Mouse (Mus musculus) stomach, embryonic 15.5 days (tissue): Measurements from ENCODE around the gene Syne3. TPM values are rescaled to one million over a fixed set of nuclear protein-coding genes. Genes with fewer than 3 reads are reported as not detected.
A peak's percentile ranks its signal among the peaks of the same experiment; 100 is the strongest.

Experiments used
- ATAC-seq: fragments of 200-750 bp; cut with Nextera tagmentation; 2 replicates; pipeline ENCODE4 v1.8.0; 2017; ENCODE audit warnings: low read depth, moderate number of reproducible peaks, moderate TSS enrichment; ENCODE audit not compliant: insufficient read depth, low FRiP score
- H3K27ac ChIP-seq: fragments of 300-500 bp; sonication (generic); 2 replicates; pipeline ENCODE4 v1.5.1; 2015; ENCODE audit warnings: mild to moderate bottlenecking, inconsistent platforms
- H3K27me3 ChIP-seq: fragments of 300-500 bp; sonication (generic); replicated peaks from 2 replicates; pipeline ENCODE4 v1.6.1; 2015; ENCODE audit warnings: inconsistent platforms
- H3K36me3 ChIP-seq: fragments of 300-500 bp; sonication (generic); 2 replicates; pipeline ENCODE4 v1.6.1; 2015; ENCODE audit warnings: inconsistent platforms
- H3K4me1 ChIP-seq: fragments of 300-500 bp; sonication (generic); 2 replicates; pipeline ENCODE4 v1.6.1; 2015; ENCODE audit warnings: inconsistent platforms
- H3K4me2 ChIP-seq: fragments of 300-500 bp; sonication (generic); 2 replicates; pipeline ENCODE4 v1.6.1; 2015; ENCODE audit warnings: mild to moderate bottlenecking, inconsistent platforms
- H3K4me3 ChIP-seq: fragments of 300-500 bp; sonication (generic); replicated peaks from 2 replicates; pipeline ENCODE4 v1.5.1; 2015; ENCODE audit warnings: inconsistent platforms
- H3K9ac ChIP-seq: fragments of 300-500 bp; sonication (generic); 2 replicates; pipeline ENCODE4 v1.6.1; 2015; ENCODE audit warnings: inconsistent platforms
- H3K9me3 ChIP-seq: fragments of 300-500 bp; sonication (generic); 2 replicates; pipeline ENCODE4 v1.6.1; 2016; ENCODE audit warnings: inconsistent platforms
- WGBS: fragments of 180-500 bp; shearing (Covaris S2); methylation state at CpG from one replicate; pipeline ENCODE4 v1.1.7; 2015; 5-methylcytosine and 5-hydroxymethylcytosine counted together
- polyA plus RNA-seq: library from polyadenylated mRNA; unstranded; fragments of >200 nt; fragmentation: Nextera tagmentation; extraction: Ambion mirVana; gene quantifications from 2 replicates; pipeline ENCODE4 v1.2.1, GENCODE M21; 2015

Gene Syne3
- polyA plus RNA-seq, 1 experiment from 2014 or later: 0.99 TPM

DNA sequence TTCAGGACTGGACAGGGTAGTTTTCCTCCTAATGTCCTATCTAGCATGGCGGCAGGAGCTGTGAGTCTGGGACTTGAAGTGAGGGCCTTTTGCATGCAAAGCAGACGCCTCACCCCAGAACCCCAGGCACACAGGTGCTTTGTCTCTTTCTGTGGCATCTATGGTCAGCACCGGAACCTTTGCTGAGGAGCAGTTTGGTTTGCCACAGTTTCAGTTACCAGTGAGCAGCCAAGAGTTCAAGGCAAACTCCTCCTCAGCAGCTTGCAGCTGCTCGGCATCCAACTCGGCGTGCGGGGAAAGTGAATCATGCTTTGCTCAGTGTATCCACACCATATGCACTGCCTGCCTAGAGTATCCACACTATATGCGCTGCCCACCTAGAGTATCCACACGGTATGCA, 13.2 kb upstream of the Syne3 start:
- H3K4me1 ChIP-seq: no peaks in the 10 kb centered on the region
- WGBS: 94% methylated on average over 9 of the region's 9 CpGs
- no peak overlapping the region for H3K9ac ChIP-seq
- no peaks in the 10 kb centered on the region for H3K36me3 ChIP-seq
- no peak overlapping the region for H3K4me2 ChIP-seq
- H3K27me3 ChIP-seq: no peaks in the 10 kb centered on the region
- H3K9me3 ChIP-seq: no peaks in the 10 kb centered on the region
- H3K4me3 ChIP-seq: no peak overlapping the region
- H3K27ac ChIP-seq: no peak overlapping the region
- ATAC-seq: no peak

DNA sequence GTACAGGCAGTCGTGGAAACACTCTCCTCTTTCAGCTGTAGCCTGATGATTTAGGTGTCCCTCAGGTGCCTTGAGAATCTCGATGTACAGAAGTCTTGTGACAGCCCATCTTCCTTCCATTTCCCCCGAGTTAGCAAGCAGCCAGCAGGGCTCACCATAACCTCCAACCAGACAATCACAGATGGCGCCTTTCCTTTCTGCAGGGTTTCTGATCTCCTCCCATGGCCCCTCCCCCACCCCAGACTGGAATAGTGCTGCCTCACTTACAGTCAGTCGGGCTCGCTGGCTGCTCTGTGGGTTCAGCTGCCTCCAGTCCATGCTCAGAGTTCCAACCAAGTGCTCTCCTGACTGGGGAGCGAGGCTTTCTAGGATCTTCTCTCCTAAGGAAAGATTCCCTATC, 12.5 kb upstream of the Syne3 start:
- no peaks in the 10 kb centered on the region for H3K27me3 ChIP-seq
- WGBS: 51% methylated on average over 7 of the region's 7 CpGs

DNA sequence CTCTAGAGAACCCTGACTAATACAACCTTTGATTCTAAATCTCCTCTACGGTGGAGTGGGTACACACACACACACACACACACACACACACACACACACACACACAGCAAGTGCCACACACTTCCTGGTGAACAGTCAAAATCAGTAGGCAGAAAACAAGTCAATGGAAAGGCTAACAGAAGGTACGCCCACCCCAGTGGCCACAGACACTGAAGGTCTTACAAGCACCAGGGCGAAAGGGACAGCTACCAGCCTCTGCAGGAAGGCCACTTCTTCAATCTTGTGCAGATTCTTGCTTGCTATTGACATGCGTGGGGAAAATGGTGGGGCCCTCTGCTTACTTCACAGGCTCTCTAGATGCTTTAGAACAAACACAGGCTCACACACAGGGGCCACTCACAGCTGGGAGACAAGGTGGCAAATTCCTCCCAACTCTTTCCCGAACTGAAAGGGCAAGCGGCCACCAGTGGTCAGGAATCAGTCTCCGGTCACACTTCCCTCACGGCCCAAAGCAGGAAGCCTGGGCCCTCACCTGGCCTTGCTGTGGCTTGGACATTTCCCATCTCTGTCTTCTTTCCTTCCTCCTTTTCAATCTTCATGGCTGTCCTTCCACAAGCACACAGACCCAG, 11.9 kb upstream of the Syne3 start:
- Histone ChIP-seq H3K4me1 (no peaks in the 10 kb centered on the region), H3K9me3 (no peaks in the 10 kb centered on the region), H3K27me3 (no peaks in the 10 kb centered on the region), H3K4me3 (no peak overlapping the region), H3K9ac (no peak overlapping the region), H3K4me2 (no peak overlapping the region), H3K36me3 (no peaks in the 10 kb centered on the region), H3K27ac (no peak overlapping the region)
- no peak for ATAC-seq
- 67% methylated on average over 8 of the region's 8 CpGs for WGBS

More for the DNA sequence above, 12.5 kb upstream of the Syne3 start:
- Histone ChIP-seq H3K4me3 (no peak overlapping the region), H3K9ac (no peak overlapping the region), H3K4me2 (no peak overlapping the region), H3K27ac (no peak overlapping the region), H3K4me1 (no peaks in the 10 kb centered on the region), H3K9me3 (no peaks in the 10 kb centered on the region), H3K36me3 (no peaks in the 10 kb centered on the region)
- no peak for ATAC-seq

DNA sequence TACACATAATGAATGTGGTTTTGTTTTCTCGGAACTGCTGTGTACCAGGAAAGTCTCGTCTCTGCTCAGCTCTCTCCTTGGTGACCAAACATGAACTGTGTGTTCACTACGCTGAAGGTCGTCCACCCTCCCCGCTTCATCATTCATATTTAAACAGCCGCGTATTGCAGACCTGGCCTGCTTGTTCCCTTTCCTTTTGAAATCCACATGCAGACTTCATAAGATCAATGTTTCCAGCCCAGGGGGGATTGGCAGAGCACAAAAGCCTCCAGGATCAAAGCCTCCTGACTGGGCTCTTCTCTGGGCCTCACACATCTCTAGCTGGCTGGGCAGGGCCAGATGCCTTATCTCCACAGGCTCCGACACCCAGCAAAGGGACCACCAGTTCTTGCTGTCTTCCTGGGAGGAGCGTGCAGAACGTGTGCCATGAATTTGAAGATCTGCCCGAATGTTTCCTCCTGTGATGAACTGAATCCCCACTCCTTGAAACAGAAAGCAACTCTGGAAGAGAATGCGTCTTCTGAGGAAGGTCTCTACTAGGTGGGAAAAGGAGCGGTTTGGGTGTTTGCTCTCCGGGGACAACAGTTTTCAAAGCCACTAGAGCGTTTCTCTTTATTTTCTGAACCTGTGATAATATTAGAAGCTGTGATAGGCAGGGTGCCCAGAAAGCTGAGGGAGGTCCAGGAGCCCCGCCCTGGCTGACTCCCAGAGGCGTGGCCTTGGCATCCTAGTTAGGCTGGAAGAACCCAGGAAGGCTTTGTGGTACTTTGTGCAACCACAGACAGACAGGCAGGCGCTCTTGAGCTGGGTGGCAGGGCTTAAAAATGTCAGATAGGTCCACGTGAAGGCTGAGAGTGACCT, 10.0 kb upstream of the Syne3 start:
- no peaks in the 10 kb centered on the region for H3K36me3 ChIP-seq
- H3K4me3 ChIP-seq: no peak overlapping the region
- H3K27ac ChIP-seq: peak overlapping the region; percentile 68
- H3K9ac ChIP-seq: no peak overlapping the region
- WGBS: 42% methylated on average over 19 of the region's 19 CpGs
- H3K9me3 ChIP-seq: no peaks in the 10 kb centered on the region
- no peaks in the 10 kb centered on the region for H3K4me1 ChIP-seq
- H3K4me2 ChIP-seq: peak overlapping the region; percentile 40
- H3K27me3 ChIP-seq: no peaks in the 10 kb centered on the region
- peak; percentile 86 for ATAC-seq

DNA sequence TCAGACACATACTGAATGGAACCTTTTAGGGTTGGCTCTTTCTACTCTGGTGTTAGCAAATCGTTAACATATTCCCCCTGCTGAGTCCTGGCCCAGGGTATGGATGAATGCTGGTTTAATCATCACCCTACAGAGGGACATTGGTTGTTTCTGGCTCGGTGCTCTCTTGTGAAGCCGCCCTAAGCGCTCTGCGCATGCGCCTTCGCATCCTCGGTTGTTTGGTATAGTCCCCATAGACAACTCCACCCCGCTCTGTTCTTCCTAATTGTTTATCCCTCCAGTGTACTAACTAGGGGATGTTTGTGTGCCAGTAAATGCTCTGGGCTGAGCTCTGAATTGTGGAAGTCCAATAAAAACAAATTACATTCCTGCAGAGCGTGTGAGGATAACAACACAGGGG, 7.0 kb upstream of the Syne3 start:
- H3K4me1 ChIP-seq: 0 out of 2 replicates have a peak, but pooled peaks cover 6% of the 10 kb centered on the region
- no peak overlapping the region for H3K27ac ChIP-seq
- H3K36me3 ChIP-seq: no peaks in the 10 kb centered on the region
- ATAC-seq: no peak
- 78% methylated on average over 10 of the region's 10 CpGs for WGBS
- H3K4me2 ChIP-seq: no peak overlapping the region
- H3K4me3 ChIP-seq: no peak overlapping the region
- H3K9ac ChIP-seq: no peak overlapping the region
- H3K9me3 ChIP-seq: no peaks in the 10 kb centered on the region
- H3K27me3 ChIP-seq: no peaks in the 10 kb centered on the region

DNA sequence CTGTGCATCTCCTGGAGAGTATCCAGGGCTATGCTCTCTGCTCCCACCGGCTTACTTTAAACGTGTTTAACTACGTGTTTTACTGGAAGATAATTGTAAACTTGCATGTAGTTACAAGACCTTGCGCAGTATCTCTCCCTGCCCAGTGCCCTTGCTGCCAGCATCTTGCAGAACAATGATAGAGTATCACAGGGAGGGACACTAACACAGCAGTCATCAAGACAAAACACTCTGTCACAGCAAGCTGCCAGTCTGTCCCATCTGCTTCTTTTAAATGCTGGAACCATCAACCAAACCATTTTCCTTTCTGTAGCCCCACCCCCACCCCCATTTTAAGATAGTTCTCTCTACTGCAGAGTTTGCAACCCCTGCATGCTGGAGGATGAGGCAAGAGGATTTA, 6.6 kb upstream of the Syne3 start:
- H3K27me3 ChIP-seq: no peaks in the 10 kb centered on the region
- no peaks in the 10 kb centered on the region for H3K36me3 ChIP-seq
- 0 out of 2 replicates have a peak, but pooled peaks cover 6% of the 10 kb centered on the region for H3K4me1 ChIP-seq
- ATAC-seq: no peak
- H3K9ac ChIP-seq: no peak overlapping the region
- H3K27ac ChIP-seq: no peak overlapping the region
- no peak overlapping the region for H3K4me3 ChIP-seq
- 57% methylated on average over 4 of the region's 4 CpGs for WGBS
- no peaks in the 10 kb centered on the region for H3K9me3 ChIP-seq
- H3K4me2 ChIP-seq: no peak overlapping the region

DNA sequence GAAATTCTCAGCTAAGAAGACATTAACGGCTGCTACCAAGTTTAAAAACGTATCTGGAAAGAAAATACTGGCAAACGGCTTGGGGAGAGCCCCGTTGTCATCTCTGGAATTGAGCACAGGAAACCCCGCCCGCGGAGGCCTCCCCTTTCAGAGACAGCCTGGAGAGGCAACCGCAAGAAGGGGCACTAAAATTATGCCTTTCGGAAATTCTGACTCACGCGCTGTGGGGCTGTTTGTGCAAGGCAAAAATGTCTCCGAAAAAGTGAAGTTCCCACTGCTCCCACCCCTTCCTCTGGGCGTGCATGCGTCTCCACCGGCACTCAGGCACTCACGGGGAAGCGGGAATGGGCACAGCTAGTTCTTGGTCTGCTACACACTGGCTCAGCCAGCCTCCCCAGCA, 3.5 kb upstream of the Syne3 start:
- Histone ChIP-seq H3K4me3 (no peak overlapping the region), H3K4me1 (peaks cover 24% of the 10 kb centered on the region), H3K27ac (peak overlapping the region; percentile 18; the same call in 1 of the 2 replicates), H3K36me3 (no peaks in the 10 kb centered on the region), H3K27me3 (0 out of 2 replicates have a peak, but pooled peaks cover 11% of the 10 kb centered on the region), H3K9me3 (no peaks in the 10 kb centered on the region), H3K4me2 (peak overlapping the region; percentile 43), H3K9ac (no peak overlapping the region)
- WGBS: 16% methylated on average over 17 of the region's 17 CpGs
- no peak for ATAC-seq

DNA sequence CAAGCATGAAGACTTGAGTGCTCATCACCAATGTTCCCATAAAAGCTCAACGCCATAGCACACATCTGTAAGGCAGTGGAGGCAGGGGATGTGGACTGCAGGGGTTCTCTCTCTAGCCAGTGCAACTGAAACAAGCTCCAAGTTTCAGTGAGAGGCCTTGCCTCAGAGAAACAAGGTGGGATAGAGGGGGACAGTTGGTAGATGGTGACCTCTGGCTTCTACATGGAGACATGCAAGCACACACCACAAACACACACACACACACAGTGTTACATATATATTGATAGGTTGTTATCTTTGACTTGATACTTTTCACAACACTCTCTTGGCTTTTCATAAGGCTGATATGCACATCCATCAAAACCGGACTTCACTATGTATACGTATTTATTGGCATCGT, 2.7 kb upstream of the Syne3 start:
- Histone ChIP-seq H3K4me1 (peaks cover 24% of the 10 kb centered on the region), H3K27ac (no peak overlapping the region), H3K4me3 (no peak overlapping the region), H3K9me3 (no peaks in the 10 kb centered on the region), H3K27me3 (0 out of 2 replicates have a peak, but pooled peaks cover 19% of the 10 kb centered on the region), H3K4me2 (no peak overlapping the region), H3K36me3 (no peaks in the 10 kb centered on the region), H3K9ac (no peak overlapping the region)
- 80% methylated on average over 4 of the region's 4 CpGs for WGBS
- no peak for ATAC-seq

DNA sequence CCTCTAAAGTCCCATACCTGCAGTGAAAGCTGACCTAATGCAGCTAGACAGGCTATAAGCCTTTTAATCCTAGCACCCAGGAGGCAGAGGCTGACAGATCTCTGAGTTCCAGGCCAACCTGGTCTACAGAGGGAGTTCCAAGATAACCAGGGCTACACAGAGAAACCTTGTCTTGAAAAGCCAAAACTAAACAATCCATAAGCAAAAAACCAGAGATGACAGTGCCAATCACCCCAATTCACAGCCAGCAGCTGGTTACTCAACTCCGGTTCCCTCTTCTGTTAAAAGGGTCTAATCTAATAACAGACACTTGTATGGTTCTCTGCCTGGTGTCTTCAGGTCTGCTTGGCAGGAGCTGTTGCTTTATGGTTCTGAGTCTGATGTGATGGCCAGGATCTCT, 2.0 kb upstream of the Syne3 start:
- Histone ChIP-seq H3K9me3 (no peaks in the 10 kb centered on the region), H3K27ac (no peak overlapping the region), H3K4me2 (no peak overlapping the region), H3K4me3 (no peak overlapping the region), H3K9ac (no peak overlapping the region), H3K4me1 (peaks cover 24% of the 10 kb centered on the region), H3K27me3 (0 out of 2 replicates have a peak, but pooled peaks cover 21% of the 10 kb centered on the region), H3K36me3 (no peaks in the 10 kb centered on the region)
- WGBS: 82% methylated on average over 1 of the region's 1 CpGs
- no peak for ATAC-seq

DNA sequence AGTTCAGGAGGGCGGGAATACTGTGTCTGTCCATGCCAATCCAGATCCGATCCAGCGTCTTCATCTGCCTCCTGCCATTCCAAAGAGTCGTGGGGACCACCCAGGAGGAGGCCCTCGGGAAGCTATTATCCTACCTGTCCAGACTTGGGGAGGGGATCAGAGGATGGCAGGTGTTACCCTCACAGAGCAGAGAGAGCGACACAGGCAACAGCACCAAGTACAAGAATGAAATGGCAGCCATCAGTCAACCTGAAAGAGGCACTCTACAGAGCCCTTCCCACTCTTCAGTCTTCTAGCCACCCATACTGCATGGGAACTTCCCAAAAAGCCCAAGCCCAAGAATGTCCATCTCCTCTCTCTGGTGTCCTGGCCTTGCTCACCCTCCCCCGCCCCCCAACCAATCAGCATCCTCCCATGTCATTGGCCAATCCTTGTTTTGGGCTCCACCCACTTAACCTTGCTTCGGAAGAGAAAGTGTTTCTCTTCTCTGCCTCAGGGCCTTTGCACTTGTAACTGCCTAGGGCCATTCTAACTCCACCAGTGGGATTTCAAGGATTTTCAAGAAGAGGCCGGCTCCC, 693 bp upstream of the Syne3 start:
- H3K36me3 ChIP-seq: no peaks in the 10 kb centered on the region
- H3K4me2 ChIP-seq: peak overlapping the region; percentile 96
- H3K27me3 ChIP-seq: 0 out of 2 replicates have a peak, but pooled peaks cover 21% of the 10 kb centered on the region
- H3K9ac ChIP-seq: no peak overlapping the region
- no peak overlapping the region for H3K27ac ChIP-seq
- no peaks in the 10 kb centered on the region for H3K9me3 ChIP-seq
- peak overlapping the region; percentile 71 for H3K4me3 ChIP-seq
- WGBS: 22% methylated on average over 9 of the region's 9 CpGs
- ATAC-seq: peak; percentile 10; the same call in 1 of the 2 replicates
- H3K4me1 ChIP-seq: peaks cover 26% of the 10 kb centered on the region

DNA sequence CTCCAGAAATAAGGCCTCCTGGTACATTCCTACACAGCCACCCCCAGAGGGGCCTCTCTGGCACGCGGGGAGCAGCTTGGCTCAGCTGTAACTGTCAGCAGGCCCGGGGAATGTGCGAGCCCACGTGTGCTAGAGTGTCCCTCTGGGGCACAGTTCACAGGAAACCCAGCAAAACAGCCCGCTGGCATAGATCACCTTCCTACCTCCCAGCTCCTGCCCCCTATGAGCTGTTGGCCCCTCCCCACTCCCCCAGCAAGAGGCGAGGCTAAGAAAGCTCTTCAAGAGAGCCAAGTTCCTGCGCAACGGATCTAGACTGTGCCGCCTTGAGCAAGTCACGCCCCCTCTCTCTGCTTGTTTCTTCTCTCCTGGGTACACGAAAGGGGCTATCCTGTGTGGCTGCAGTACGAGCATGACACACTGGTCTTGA, 844 bp downstream of the Syne3 start:
- Histone ChIP-seq H3K9ac (no peak overlapping the region), H3K9me3 (no peaks in the 10 kb centered on the region), H3K27ac (no peak overlapping the region), H3K36me3 (no peaks in the 10 kb centered on the region), H3K4me1 (peaks cover 30% of the 10 kb centered on the region), H3K27me3 (0 out of 2 replicates have a peak, but pooled peaks cover 21% of the 10 kb centered on the region), H3K4me3 (peak overlapping the region; percentile 71), H3K4me2 (peak overlapping the region; percentile 96)
- peak; percentile 51 for ATAC-seq
- 1% methylated on average over 13 of the region's 13 CpGs for WGBS

DNA sequence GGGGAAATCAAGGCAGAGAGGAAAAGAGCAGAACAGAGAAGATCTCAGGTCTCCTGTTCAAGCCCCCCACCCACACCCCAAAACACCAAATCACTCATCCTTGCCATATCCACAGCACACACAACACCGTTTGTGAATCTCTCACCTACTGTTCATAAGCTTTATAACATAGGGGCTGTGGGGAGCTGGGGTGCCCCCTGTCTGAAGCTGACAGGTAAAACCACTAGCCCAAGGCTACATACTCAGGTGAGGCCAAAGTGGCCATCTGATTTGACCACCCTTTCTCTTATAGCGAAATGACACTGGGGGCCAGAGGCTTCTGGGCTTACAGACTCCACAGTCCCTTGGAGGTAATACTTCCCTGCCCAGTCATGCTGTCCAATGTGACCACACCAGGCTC, 1.5 kb downstream of the Syne3 start:
- Histone ChIP-seq H3K4me2 (peak overlapping the region; percentile 96), H3K9ac (no peak overlapping the region), H3K9me3 (no peaks in the 10 kb centered on the region), H3K4me1 (peaks cover 32% of the 10 kb centered on the region), H3K27me3 (0 out of 2 replicates have a peak, but pooled peaks cover 21% of the 10 kb centered on the region), H3K36me3 (no peaks in the 10 kb centered on the region), H3K27ac (no peak overlapping the region), H3K4me3 (peak overlapping the region; percentile 71; the same call in 1 of the 2 replicates)
- 56% methylated on average over 2 of the region's 2 CpGs for WGBS
- ATAC-seq: no peak
